Mouse (Mus musculus) kidney, embryonic 14.5 days (tissue): ENCODE measurements around the gene Spag9. TPM values are rescaled to one million over a fixed set of nuclear protein-coding genes. Genes with fewer than 3 reads are reported as not detected.

Experiments
- ATAC-seq: fragments of 200-750 bp; cut with Nextera tagmentation; 2 replicates; pipeline ENCODE4 v1.8.0; 2017; ENCODE audit warnings: moderate number of reproducible peaks, mild to moderate bottlenecking, moderate TSS enrichment, moderate library complexity; ENCODE audit not compliant: low FRiP score, low TSS enrichment
- H3K27ac ChIP-seq: fragments of 300-500 bp; sonication (generic); 2 replicates; pipeline ENCODE4 v1.5.1; 2014; ENCODE audit warnings: low read depth, mild to moderate bottlenecking, low read length, moderate library complexity, mixed read lengths
- H3K27me3 ChIP-seq: fragments of 300-500 bp; sonication (generic); 2 replicates; pipeline ENCODE4 v1.6.1; 2014; ENCODE audit warnings: mild to moderate bottlenecking, low read length; ENCODE audit not compliant: control insufficient read depth, insufficient read depth
- H3K36me3 ChIP-seq: fragments of 300-500 bp; sonication (generic); 2 replicates; pipeline ENCODE4 v1.6.1; 2014; ENCODE audit warnings: low read length, mixed read lengths; ENCODE audit not compliant: control insufficient read depth, insufficient read depth
- H3K4me1 ChIP-seq: fragments of 300-500 bp; sonication (generic); 2 replicates; pipeline ENCODE4 v1.6.1; 2014; ENCODE audit warnings: low read length, mixed read lengths; ENCODE audit not compliant: control insufficient read depth, insufficient read depth
- H3K4me2 ChIP-seq: fragments of 300-500 bp; sonication (generic); replicated peaks from 2 replicates; pipeline ENCODE4 v1.6.1; 2014; ENCODE audit warnings: low read depth, mild to moderate bottlenecking, low read length
- H3K4me3 ChIP-seq: fragments of 300-500 bp; sonication (generic); 2 replicates; pipeline ENCODE4 v1.5.1; 2014; ENCODE audit warnings: mild to moderate bottlenecking, low read length
- H3K9ac ChIP-seq: fragments of 300-500 bp; sonication (generic); 2 replicates; pipeline ENCODE4 v1.6.1; 2014; ENCODE audit warnings: low read depth, mild to moderate bottlenecking, low read length, moderate library complexity
- H3K9me3 ChIP-seq: fragments of 300-500 bp; sonication (generic); 2 replicates; pipeline ENCODE4 v1.6.1; 2016; ENCODE audit warnings: low read length; ENCODE audit not compliant: control insufficient read depth
- WGBS: fragments of 180-500 bp; shearing (Covaris S2); extraction: QIAGEN DNeasy Blood & Tissue Kit; methylation state at CpG from one replicate; pipeline ENCODE4 v1.1.7; 2014; 5-methylcytosine and 5-hydroxymethylcytosine counted together
- polyA plus RNA-seq: library from polyadenylated mRNA; unstranded; fragments of >200 nt; fragmentation: Nextera tagmentation; extraction: Ambion mirVana; gene quantifications from 2 replicates; pipeline ENCODE4 v1.2.1, GENCODE M21; 2014

Spag9 gene
- polyA plus RNA-seq, 1 experiment from 2014 or later, result 55.1 TPM

DNA sequence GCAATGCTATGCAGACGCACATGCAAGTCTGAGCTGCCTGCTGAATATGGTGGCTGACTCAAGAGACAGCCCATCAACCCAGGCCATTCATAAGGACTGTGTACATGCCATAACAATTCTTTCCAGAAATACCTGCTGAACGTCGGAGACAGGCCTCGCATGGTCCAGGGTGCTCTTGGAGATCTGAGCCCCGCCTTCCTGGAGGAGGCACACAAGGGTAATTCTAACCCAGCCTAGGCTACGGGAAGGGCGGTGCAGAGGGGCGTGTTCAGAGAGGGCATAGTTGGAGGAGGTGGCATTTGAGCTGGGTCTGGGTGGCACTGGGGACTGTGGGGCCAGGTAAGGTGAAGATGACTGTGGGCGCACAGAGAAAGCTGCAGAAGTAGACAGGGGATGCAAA lies 176.3 kb downstream of the Spag9 start:
- ATAC-seq, result no peak

DNA sequence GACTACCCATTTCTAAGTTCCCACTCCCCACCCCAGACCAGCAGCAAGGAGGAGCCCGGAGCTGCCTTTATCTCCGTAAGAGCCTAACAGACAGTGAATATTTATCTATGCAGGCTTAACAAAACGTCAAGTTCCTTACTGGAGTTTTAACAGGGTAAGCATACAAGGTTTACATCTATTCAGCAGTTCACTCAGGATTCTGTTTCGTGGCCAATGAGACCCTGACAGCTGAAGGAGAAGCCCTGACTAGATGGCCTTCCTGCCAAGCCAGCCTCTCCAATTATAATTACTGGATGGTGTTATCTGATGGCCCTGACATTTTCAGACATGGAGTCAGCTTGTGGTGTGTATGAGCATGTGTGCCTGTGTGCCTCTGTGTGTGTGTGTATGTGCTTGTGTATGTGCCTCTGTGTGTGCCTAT lies 177.8 kb downstream of the Spag9 start:
- no peaks in the 10 kb centered on the region for H3K9me3 ChIP-seq
- no peaks in the 10 kb centered on the region for H3K36me3 ChIP-seq
- H3K4me3 ChIP-seq, result no peak overlapping the region
- no peak overlapping the region for H3K4me2 ChIP-seq
- WGBS, result 41% methylated on average over 4 of the region's 4 CpGs
- ATAC-seq, result no peak
- no peaks in the 10 kb centered on the region for H3K27me3 ChIP-seq
- no peak overlapping the region for H3K27ac ChIP-seq
- H3K9ac ChIP-seq, result no peak overlapping the region
- H3K4me1 ChIP-seq, result peaks cover 5% of the 10 kb centered on the region; the same call in 1 of the 2 replicates

More for the DNA sequence above, 176.3 kb downstream of the Spag9 start:
- Histone ChIP-seq H3K4me3 (no peak overlapping the region), H3K36me3 (no peaks in the 10 kb centered on the region), H3K27ac (no peak overlapping the region), H3K27me3 (no peaks in the 10 kb centered on the region), H3K9ac (no peak overlapping the region), H3K4me1 (peaks cover 5% of the 10 kb centered on the region; the same call in 1 of the 2 replicates), H3K4me2 (no peak overlapping the region), H3K9me3 (no peaks in the 10 kb centered on the region)
- WGBS, result 59% methylated on average over 9 of the region's 9 CpGs

DNA sequence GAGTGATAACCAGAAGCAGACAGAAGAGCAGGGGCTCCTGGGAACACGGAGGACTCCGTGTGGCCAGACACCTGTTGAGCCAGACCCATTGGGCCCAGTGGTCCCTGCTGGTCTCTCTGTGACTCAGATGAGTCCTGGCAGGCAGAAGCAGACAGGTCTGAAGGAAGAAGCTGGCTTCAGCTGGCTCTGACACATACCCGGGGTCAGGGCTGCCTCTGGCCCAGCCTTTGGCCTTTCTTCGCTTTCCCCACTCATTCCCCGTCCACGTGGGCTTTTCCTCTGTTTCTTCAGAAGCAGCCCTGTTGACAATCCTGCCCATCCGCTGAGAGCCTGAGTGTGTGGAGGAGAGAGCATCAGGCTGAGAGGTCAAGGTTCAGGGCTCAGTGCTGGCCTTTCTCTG lies 179.4 kb downstream of the Spag9 start:
- Histone ChIP-seq H3K36me3 (no peaks in the 10 kb centered on the region), H3K27ac (no peak overlapping the region), H3K9me3 (no peaks in the 10 kb centered on the region), H3K4me1 (peaks cover 5% of the 10 kb centered on the region; the same call in 1 of the 2 replicates), H3K4me3 (no peak overlapping the region), H3K9ac (no peak overlapping the region), H3K27me3 (no peaks in the 10 kb centered on the region), H3K4me2 (no peak overlapping the region)
- 0 out of 2 replicates have a peak, but pooled peaks have one; percentile 8 for ATAC-seq
- 50% methylated on average over 7 of the region's 7 CpGs for WGBS

Other genes starting within 250 kb of the Spag9 start
- gene Utp18, start 110.3 kb upstream of the Spag9 start, polyA plus RNA-seq, result 37.4 and 40.6 TPM in 2 replicates
- 28.5 and 33.4 TPM in 2 replicates for gene Mbtd1, start 110.2 kb upstream of the Spag9 start, polyA plus RNA-seq
- 271 and 274 TPM in 2 replicates for gene Nme2, start 39.8 kb upstream of the Spag9 start, polyA plus RNA-seq
- gene Gm20390, start 27.8 kb upstream of the Spag9 start, polyA plus RNA-seq, result 458 and 601 TPM in 2 replicates
- 211 and 282 TPM in 2 replicates for gene Nme1, start 27.6 kb upstream of the Spag9 start, polyA plus RNA-seq
- gene Tob1, start 215.4 kb downstream of the Spag9 start, polyA plus RNA-seq, result 27.2 and 36.6 TPM in 2 replicates
- gene Wfikkn2, start 249.9 kb downstream of the Spag9 start, polyA plus RNA-seq, result 0.79 and 1.2 TPM in 2 replicates